Mouse (Mus musculus) midbrain, embryonic 11.5 days (tissue): ENCODE measurements around the gene Fos. TPM values are rescaled to one million over a fixed set of nuclear protein-coding genes. Genes with fewer than 3 reads are reported as not detected.

ENCODE experiments used
- ATAC-seq: fragments of 200-750 bp; cut with Nextera tagmentation; 2 replicates; pipeline ENCODE4 v1.8.0; 2017; ENCODE audit warnings: moderate TSS enrichment, moderate library complexity; ENCODE audit not compliant: low FRiP score
- DNase-seq: peaks from one replicate; pipeline ENCODE4 v3.0.0; 2015; ENCODE audit warnings: low spot score; ENCODE audit errors: missing footprints
- H3K27ac ChIP-seq: fragments of 300-500 bp; sonication (generic); 2 replicates; pipeline ENCODE4 v1.5.1; 2014; ENCODE audit warnings: low read depth, low read length
- H3K27me3 ChIP-seq: fragments of 300-500 bp; sonication (generic); 2 replicates; pipeline ENCODE4 v1.6.1; 2014; ENCODE audit warnings: mild to moderate bottlenecking, low read length, moderate library complexity, mixed read lengths; ENCODE audit not compliant: control insufficient read depth, insufficient read depth
- H3K36me3 ChIP-seq: fragments of 300-500 bp; sonication (generic); 2 replicates; pipeline ENCODE4 v1.6.1; 2014; ENCODE audit warnings: mild to moderate bottlenecking, low read length, moderate library complexity, mixed read lengths; ENCODE audit not compliant: control insufficient read depth, insufficient read depth
- H3K4me1 ChIP-seq: fragments of 300-500 bp; sonication (generic); 2 replicates; pipeline ENCODE4 v1.6.1; 2014; ENCODE audit warnings: low read length; ENCODE audit not compliant: control insufficient read depth, insufficient read depth
- H3K4me2 ChIP-seq: fragments of 300-500 bp; sonication (generic); 2 replicates; pipeline ENCODE4 v1.6.1; 2014; ENCODE audit warnings: mild to moderate bottlenecking, moderate library complexity
- H3K4me3 ChIP-seq: fragments of 300-500 bp; sonication (generic); 2 replicates; pipeline ENCODE4 v1.5.1; 2014; ENCODE audit warnings: low read depth, low read length
- H3K9ac ChIP-seq: fragments of 300-500 bp; sonication (generic); 2 replicates; pipeline ENCODE4 v1.6.1; 2014; ENCODE audit warnings: low read length
- H3K9me3 ChIP-seq: fragments of 300-500 bp; sonication (generic); 2 replicates; pipeline ENCODE4 v1.6.1; 2016; ENCODE audit warnings: low read length; ENCODE audit not compliant: control insufficient read depth
- WGBS: fragments of 180-500 bp; shearing (Covaris S2); extraction: QIAGEN DNeasy Blood & Tissue Kit; methylation state at CpG from one replicate; pipeline ENCODE4 v1.1.7; 2014; 5-methylcytosine and 5-hydroxymethylcytosine counted together
- polyA plus RNA-seq: library from polyadenylated mRNA; unstranded; fragments of >200 nt; fragmentation: Nextera tagmentation; extraction: Ambion mirVana; gene quantifications from 2 replicates; pipeline ENCODE4 v1.2.1, GENCODE M21; 2014

The Fos gene
- polyA plus RNA-seq, 1 experiment from 2014 or later = 0.89 TPM

- Histone ChIP-seq H3K27me3 (no peaks in the 10 kb centered on the region), H3K4me2 (no peak overlapping the region), H3K9me3 (no peaks in the 10 kb centered on the region), H3K9ac (no peak overlapping the region), H3K27ac (no peak overlapping the region), H3K36me3 (no peaks in the 10 kb centered on the region), H3K4me1 (peaks cover 5% of the 10 kb centered on the region), H3K4me3 (no peak overlapping the region)
- ATAC-seq (no peak), DNase-seq (no peak)
- WGBS = 79% methylated on average over 4 of the region's 4 CpGs
Measured at GRCm38 (mm10) chr12:85456276-85456675, 17.4 kb upstream of the Fos start.

GRCm38 (mm10) chr12:85456966-85457505 is 16.7 kb upstream of the Fos start:
- no peak overlapping the region for H3K4me2 ChIP-seq
- no peak overlapping the region for H3K4me3 ChIP-seq
- no peaks in the 10 kb centered on the region for H3K27me3 ChIP-seq
- DNase-seq = no peak
- H3K9me3 ChIP-seq = no peaks in the 10 kb centered on the region
- ATAC-seq = no peak
- H3K36me3 ChIP-seq = no peaks in the 10 kb centered on the region
- peaks cover 8% of the 10 kb centered on the region for H3K4me1 ChIP-seq
- H3K9ac ChIP-seq = no peak overlapping the region
- 84% methylated on average over 13 of the region's 13 CpGs for WGBS
- no peak overlapping the region for H3K27ac ChIP-seq

GRCm38 (mm10) chr12:85459820-85460219 is 13.9 kb upstream of the Fos start:
- DNase-seq = no peak
- no peak overlapping the region for H3K4me3 ChIP-seq
- ATAC-seq = no peak
- no peak overlapping the region for H3K9ac ChIP-seq
- no peaks in the 10 kb centered on the region for H3K9me3 ChIP-seq
- peaks cover 5% of the 10 kb centered on the region for H3K4me1 ChIP-seq
- H3K27me3 ChIP-seq = no peaks in the 10 kb centered on the region
- H3K27ac ChIP-seq = no peak overlapping the region
- H3K36me3 ChIP-seq = no peaks in the 10 kb centered on the region
- H3K4me2 ChIP-seq = no peak overlapping the region
- WGBS = 80% methylated on average over 4 of the region's 4 CpGs

- WGBS = 55% methylated on average over 21 of the region's 21 CpGs
- no peaks in the 10 kb centered on the region for H3K9me3 ChIP-seq
- H3K27ac ChIP-seq = 0 out of 2 replicates have a peak overlapping the region, but pooled peaks have one; percentile 14
- no peak overlapping the region for H3K4me2 ChIP-seq
- no peaks in the 10 kb centered on the region for H3K27me3 ChIP-seq
- H3K36me3 ChIP-seq = no peaks in the 10 kb centered on the region
- H3K4me3 ChIP-seq = no peak overlapping the region
- peaks cover 4% of the 10 kb centered on the region for H3K4me1 ChIP-seq
- H3K9ac ChIP-seq = no peak overlapping the region
- ATAC-seq (no peak), DNase-seq (no peak)
Measured at GRCm38 (mm10) chr12:85461913-85462663, 11.6 kb upstream of the Fos start.

GRCm38 (mm10) chr12:85462802-85463201 is 10.9 kb upstream of the Fos start:
- DNase-seq = no peak
- ATAC-seq = no peak
- H3K4me3 ChIP-seq = no peak overlapping the region

GRCm38 (mm10) chr12:85464431-85464830 is 9.3 kb upstream of the Fos start:
- WGBS = 88% methylated on average over 5 of the region's 5 CpGs
- H3K4me3 ChIP-seq = no peak overlapping the region
- H3K4me2 ChIP-seq = no peak overlapping the region
- no peaks in the 10 kb centered on the region for H3K36me3 ChIP-seq
- H3K9me3 ChIP-seq = no peaks in the 10 kb centered on the region
- no peak overlapping the region for H3K27ac ChIP-seq
- DNase-seq (no peak), ATAC-seq (no peak)
- H3K27me3 ChIP-seq = no peaks in the 10 kb centered on the region
- no peak overlapping the region for H3K9ac ChIP-seq
- peaks cover 4% of the 10 kb centered on the region for H3K4me1 ChIP-seq

More at GRCm38 (mm10) chr12:85462802-85463201, 10.9 kb upstream of the Fos start:
- Histone ChIP-seq H3K27me3 (no peaks in the 10 kb centered on the region), H3K4me1 (peaks cover 4% of the 10 kb centered on the region), H3K9me3 (no peaks in the 10 kb centered on the region), H3K9ac (no peak overlapping the region), H3K27ac (no peak overlapping the region), H3K36me3 (no peaks in the 10 kb centered on the region), H3K4me2 (no peak overlapping the region)
- WGBS = 67% methylated on average over 7 of the region's 7 CpGs

- Histone ChIP-seq H3K36me3 (no peaks in the 10 kb centered on the region), H3K4me1 (peaks cover 4% of the 10 kb centered on the region), H3K27ac (no peak overlapping the region), H3K9ac (no peak overlapping the region), H3K4me3 (no peak overlapping the region), H3K27me3 (no peaks in the 10 kb centered on the region), H3K4me2 (no peak overlapping the region), H3K9me3 (no peaks in the 10 kb centered on the region)
- ATAC-seq (no peak), DNase-seq (no peak)
- WGBS = 78% methylated on average over 3 of the region's 3 CpGs
Measured at GRCm38 (mm10) chr12:85464902-85465301, 8.8 kb upstream of the Fos start.

- no peak for DNase-seq
- Histone ChIP-seq H3K27me3 (no peaks in the 10 kb centered on the region; the same call in 1 of the 2 replicates), H3K9me3 (no peaks in the 10 kb centered on the region), H3K9ac (no peak overlapping the region), H3K4me3 (no peak overlapping the region), H3K36me3 (no peaks in the 10 kb centered on the region), H3K27ac (no peak overlapping the region), H3K4me2 (no peak overlapping the region), H3K4me1 (peaks cover 7% of the 10 kb centered on the region)
- ATAC-seq = no peak
- WGBS = 85% methylated on average over 14 of the region's 14 CpGs
Measured at GRCm38 (mm10) chr12:85467854-85468253, 5.8 kb upstream of the Fos start.

GRCm38 (mm10) chr12:85468666-85469065 is 5.0 kb upstream of the Fos start:
- H3K27ac ChIP-seq = no peak overlapping the region
- H3K4me3 ChIP-seq = no peak overlapping the region
- peaks cover 12% of the 10 kb centered on the region for H3K4me1 ChIP-seq
- no peaks in the 10 kb centered on the region; the same call in 1 of the 2 replicates for H3K27me3 ChIP-seq
- no peak overlapping the region for H3K9ac ChIP-seq
- no peaks in the 10 kb centered on the region for H3K9me3 ChIP-seq
- H3K36me3 ChIP-seq = no peaks in the 10 kb centered on the region
- 86% methylated on average over 12 of the region's 12 CpGs for WGBS
- H3K4me2 ChIP-seq = no peak overlapping the region
- no peak for DNase-seq
- ATAC-seq = no peak
